Mouse (Mus musculus) right cerebral cortex, postnatal 36 days (tissue): ENCODE data around the gene Tbl2.

Experiments used
- DNase-seq, 2 experiments: peaks; one replicate each; pipeline ENCODE4 v3.0.0; 2022; ENCODE audit warnings: low spot score in 2 of 2, mixed read lengths in 1 of 2

Tbl2 gene

DNA sequence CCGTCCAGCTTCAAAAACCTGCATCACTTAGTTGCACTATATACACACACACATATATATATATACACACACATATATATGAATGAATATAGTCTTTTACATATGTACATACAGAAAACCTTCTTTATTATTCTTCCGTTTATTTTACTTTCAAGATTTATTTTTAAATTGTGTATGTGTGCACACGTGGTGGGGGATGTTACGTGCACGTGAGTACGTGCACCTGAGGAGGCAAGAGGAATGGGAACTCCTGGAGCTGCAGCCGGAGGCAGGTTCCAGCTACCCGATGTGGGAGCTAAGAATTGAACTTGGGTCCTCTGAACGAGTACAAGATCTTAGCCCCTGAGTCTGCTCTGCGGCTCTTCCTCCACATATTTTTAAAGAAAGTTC, 36.8 kb downstream of the Tbl2 start:
- DNase-seq = no peak

DNA sequence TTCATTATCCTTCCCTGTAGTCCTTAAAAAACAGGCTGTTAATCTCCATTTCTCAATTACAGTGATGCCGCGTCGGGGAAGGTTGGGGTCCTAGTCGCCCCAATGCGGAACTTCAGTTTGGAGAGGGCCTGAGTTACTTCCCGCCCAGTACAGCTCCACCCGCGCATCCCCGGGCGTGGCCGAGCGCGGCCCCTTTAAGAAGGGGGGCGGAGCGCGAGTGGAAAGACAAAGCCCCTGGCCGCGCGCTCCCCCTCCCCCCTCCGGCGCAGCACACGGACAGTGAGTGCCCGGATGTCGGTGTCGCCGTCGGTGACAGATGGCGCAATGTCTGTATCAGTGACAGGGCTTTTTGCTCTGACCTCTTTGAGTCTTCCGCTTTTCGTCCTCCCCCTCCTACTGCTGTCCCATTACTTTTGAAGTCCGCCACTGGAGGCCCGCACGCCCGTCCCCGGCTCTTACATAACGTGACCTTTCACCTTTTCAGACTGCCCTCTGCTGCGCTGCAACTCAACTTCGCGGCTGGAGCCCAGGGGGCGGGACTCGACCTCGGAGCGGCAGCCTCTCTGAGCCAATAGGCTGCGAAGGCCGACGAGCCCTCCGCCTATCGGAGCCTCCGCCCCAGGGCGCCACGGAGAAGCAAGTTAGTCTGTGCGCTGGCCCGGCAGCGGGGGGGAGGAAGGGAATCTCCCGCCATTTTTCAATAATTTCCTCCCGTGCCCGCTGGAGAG, 37.3 kb downstream of the Tbl2 start, which contains the start of gene Baz1b:
Gene Baz1b (plus strand): TSS at position 644 of the 728 bp plus-strand sequence.
- peak; percentile 98 for DNase-seq

DNA sequence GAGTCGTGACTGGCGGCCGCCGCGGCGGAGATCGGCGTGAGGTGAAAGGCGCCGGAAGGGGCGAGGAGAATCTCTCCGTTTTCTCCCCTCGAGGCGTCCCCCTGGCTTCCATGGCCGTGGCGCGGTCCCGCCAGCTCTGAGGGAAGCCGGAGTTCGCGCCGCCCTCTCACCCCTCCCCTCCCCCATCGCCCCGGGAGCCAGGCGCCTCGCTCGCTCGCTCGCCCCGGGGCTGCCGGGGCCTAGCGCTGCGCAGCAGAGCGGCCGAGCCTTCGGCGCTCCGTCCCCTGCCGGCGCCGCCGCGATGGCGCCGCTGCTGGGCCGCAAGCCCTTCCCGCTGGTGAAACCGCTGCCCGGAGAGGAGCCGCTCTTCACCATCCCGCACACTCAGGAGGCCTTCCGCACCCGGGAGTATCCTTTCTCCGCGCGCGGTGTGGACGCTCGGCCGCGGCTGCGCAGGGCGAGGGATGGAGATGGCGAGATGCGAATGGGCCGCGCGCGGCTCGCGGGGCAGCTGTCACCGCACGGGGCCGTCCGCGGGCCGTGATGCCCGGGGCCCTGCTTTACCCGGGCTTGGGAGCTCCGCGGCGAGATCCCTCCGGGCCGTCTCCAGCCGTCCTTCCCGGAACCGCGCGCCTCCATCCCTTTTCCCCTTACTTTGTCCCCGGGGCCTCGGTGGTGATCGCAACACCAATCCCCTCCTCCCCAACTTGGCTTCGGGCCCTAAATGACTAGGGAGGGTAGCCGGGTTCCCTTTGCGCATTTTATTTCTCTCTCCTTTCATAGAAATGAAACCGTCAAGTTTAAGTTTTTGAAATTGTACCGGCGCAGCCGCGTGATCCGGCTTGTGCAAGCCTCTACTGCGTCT, 38.1 kb downstream of the Tbl2 start:
- no peak for DNase-seq

DNA sequence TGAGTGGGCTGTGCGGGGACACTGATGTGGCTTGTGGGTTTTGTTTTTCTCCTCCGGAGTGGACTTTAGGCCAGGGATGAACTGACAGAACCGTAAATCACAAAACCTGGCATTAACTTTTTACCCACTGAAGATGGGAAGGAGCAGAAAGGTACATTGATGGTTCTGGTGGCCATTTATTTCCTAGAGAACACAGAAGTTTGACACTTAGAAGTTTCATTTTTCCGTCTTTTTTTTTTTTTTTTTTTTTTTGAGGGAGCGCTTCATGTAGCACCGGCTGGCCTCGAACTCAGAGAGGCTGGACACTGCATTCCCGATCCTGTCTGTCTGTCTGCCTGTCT, 38.7 kb downstream of the Tbl2 start:
- DNase-seq = no peak

DNA sequence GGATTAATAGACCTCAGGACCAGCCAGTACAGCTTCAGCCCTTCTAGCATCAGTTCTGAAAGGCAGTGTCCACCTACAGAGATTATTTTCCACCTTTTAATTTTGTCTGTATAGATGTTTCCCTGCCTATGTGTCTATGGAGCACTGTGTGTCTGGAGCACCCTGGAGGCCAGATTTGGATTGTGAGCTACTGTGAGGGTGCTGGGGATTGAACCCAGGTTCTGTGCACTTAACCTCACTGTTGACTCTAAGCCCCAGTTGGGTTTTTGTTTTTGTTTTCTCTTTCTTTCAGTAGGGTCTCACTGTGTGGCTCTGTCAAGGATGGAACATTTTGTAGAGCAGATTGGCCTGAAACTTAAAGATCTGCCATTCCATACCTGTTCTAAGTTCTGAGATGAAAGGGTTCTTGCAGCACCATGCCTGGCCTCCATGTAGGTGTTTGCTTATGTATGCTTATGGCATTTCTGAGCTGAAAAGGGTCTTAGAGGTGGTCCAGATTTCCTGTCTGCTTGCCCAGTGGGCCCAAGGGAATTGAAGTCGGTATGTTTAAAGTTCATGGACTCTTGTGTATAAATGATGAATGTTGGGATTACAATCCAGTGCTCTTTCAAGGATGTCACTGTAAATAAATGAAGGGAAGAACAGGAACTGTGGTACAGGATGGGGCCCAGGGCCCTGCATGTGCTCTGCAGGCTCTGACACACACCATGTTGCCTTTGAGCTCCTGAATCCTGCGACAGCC, 40.0 kb downstream of the Tbl2 start:
- no peak for DNase-seq

DNA sequence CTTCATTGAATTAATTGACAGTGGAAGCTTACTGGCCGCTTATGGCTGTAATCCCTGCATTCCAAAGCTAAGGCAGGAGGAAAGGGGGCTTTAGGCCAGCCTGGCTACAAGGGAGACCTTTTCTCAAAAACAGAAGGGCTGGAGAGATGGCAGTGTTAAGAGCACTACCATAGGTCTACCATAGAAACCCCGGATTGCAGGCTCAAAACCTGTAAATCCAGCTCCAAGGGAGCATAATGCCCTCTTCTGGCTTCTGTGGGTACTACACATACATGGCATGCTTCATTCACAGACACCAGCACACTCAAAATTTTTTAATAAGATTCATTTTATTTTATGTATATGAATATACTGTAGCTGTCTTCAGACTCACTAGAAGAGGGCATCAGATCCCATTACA, 42.2 kb downstream of the Tbl2 start:
- no peak for DNase-seq

DNA sequence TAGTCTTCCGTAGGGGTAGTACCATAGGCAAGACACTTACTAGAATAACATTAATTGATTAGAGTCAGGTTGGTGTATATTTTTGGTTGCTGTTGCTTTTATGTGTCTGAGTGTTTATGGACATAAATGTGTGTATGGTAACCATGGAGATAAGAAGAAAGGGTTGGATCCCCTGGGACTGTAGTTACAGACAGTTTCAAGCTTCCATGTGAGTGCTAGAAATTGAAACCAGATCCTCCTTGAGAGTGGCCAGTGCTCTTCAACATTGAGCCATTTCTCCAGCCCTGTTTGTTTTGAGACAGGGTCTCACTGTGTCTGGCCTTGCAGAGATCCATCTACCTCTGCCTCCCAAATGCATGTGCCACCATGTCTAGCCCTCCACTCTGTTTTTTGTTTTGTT, 43.0 kb downstream of the Tbl2 start:
- DNase-seq = no peak

DNA sequence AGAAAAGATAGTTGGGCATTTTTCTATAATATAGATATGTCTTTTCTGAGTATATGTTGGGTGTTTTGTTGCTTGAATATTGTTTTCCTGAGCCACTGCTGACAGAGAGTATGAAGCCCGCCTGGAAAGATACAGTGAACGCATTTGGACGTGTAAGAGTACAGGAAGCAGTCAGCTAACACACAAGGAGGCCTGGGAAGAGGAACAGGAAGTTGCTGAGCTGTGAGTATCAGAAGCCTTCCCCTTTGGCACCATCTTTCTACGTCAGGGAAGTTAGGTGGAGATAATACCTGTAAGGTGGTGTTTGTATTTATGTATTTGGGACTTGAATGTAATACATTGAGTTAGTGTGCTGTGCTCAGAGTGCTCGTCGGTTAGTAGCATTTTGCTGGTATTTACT, 46.9 kb downstream of the Tbl2 start:
- DNase-seq = no peak

DNA sequence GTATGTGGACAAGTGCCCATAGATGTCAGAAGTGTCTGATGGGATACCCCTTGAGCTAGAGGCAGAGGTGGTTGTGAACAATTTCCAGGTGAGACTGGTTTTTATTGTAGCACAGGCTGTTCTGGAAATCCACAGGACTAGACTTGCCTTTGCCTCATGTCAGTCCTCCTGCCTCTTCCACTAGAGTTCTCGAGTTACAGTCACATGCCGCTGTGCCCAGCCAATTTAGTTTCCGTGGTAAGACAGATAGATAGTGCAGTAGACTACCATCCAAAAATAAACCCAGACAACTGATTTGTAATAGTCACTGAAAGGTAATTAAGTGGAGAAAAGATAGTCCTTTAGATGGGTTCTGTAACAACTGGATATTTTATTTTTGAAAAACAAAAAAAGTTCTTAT, 53.3 kb downstream of the Tbl2 start:
- DNase-seq = no peak

DNA sequence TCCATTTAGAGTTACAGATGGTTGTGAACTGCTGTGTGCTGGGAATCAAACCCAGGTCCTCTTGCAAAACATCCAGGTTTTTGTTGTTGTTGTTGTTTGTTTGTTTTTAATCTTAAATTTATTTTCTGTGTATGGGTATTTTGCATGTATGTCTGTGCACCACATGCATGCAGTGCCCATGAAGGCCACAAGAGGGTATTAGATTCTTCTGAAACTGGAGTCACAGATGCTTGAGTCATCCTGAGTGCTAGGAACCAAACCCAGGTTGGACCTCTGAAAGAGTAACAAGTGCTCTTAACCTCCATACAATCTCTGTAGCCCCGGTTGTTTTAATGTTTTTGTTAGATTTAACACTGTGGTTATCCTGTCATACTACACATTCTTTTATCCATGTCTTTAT, 58.7 kb downstream of the Tbl2 start:
- DNase-seq = no peak
